Comparison of ENCODE assay signal across 12 mouse cellular contexts in genomic region chr6:82237834-82238233, GRCm38 (mm10).
A peak's percentile ranks its signal among the peaks of the same experiment; 100 is the strongest.
DNase-seq lines count a peak whose midpoint lies in the region; ATAC-seq lines count a peak whose summit lies in the region.
"Had no signal": no experiment of that assay in that cellular context is flagged by ENCODE, and none has a peak within 500 bp of the region (broad histone marks: within the 10 kb centered on the region; RNA-seq: fewer than 3 reads in every experiment).

No protein-coding gene starts in this region.

- no peak overlapping the region for H3K27ac ChIP-seq in forebrain, embryonic 14.5 days (ENCODE audit: low read depth, low read length)
- no peak overlapping the region for H3K27ac ChIP-seq in forebrain, embryonic 10.5 days
- H3K27ac ChIP-seq: neural tube, embryonic 12.5 days had no signal

- intact Hi-C loops in left cerebral cortex, postnatal 4 days (cut with DNase I) = no loop called here

- WGBS in forebrain, embryonic 14.5 days = 12% methylated on average over 5 of the region's 5 CpGs
- WGBS in forebrain, embryonic 10.5 days = 27% methylated on average over 5 of the region's 5 CpGs

- no peaks in the 10 kb centered on the region for H3K36me3 ChIP-seq in forebrain, embryonic 14.5 days (ENCODE audit: control insufficient read depth, insufficient read depth, low read length)
- no peaks in the 10 kb centered on the region for H3K36me3 ChIP-seq in forebrain, embryonic 10.5 days (replicated peaks)
- H3K36me3 ChIP-seq: neural tube, embryonic 12.5 days had no signal

- H3K4me1 ChIP-seq in forebrain, embryonic 14.5 days (ENCODE audit: control insufficient read depth, insufficient read depth, low read length) = peaks cover 5% of the 10 kb centered on the region; the same call in 1 of the 2 replicates
- no peaks in the 10 kb centered on the region; the same call in 1 of the 2 replicates for H3K4me1 ChIP-seq in forebrain, embryonic 10.5 days
- H3K4me1 ChIP-seq: neural tube, embryonic 12.5 days had no signal

- peak; percentile 55; the same call in 1 of the 2 replicates for ATAC-seq in forebrain, embryonic 14.5 days
- no peak for ATAC-seq in erythroblast, adult 5-6 weeks (replicated peaks; ENCODE audit: low FRiP score, poor library complexity, severe bottlenecking)

- peak; percentile 62 for DNase-seq in forebrain, embryonic 14.5 days (ENCODE audit: low spot score)
- no peak for DNase-seq in forebrain, embryonic 10.5 days (ENCODE audit: extremely low spot score, low spot score)
- peak; percentile 35 to 37 for DNase-seq in cerebellum, adult 18-20 months
- DNase-seq in layer of hippocampus, adult 11-12 months (ENCODE audit: low spot score) = peak; percentile 45
- peak; percentile 13 for DNase-seq in left cerebral cortex, postnatal 4 days
- no peak for DNase-seq in neural tube, embryonic 10.5 days (ENCODE audit: extremely low spot score, low spot score)
- no peak for DNase-seq in B cell, adult 2 months
- DNase-seq: heart, adult 18-20 months; kidney, adult 2 months; lung, embryonic 14.5 days had no signal

- no peak overlapping the region for H3K4me2 ChIP-seq in forebrain, embryonic 14.5 days (ENCODE audit: low read length)
- H3K4me2 ChIP-seq: lung, embryonic 14.5 days; neural tube, embryonic 12.5 days had no signal

- no peak overlapping the region for H3K4me3 ChIP-seq in forebrain, embryonic 14.5 days (ENCODE audit: low read depth, low read length)
- no peak overlapping the region for H3K4me3 ChIP-seq in forebrain, embryonic 10.5 days
- H3K4me3 ChIP-seq: neural tube, embryonic 12.5 days had no signal

- H3K9me3 ChIP-seq in forebrain, embryonic 14.5 days (replicated peaks; ENCODE audit: control insufficient read depth, low read length) = no peaks in the 10 kb centered on the region
- H3K9me3 ChIP-seq in forebrain, embryonic 10.5 days = no peaks in the 10 kb centered on the region
- H3K9me3 ChIP-seq: neural tube, embryonic 12.5 days had no signal

- no peaks in the 10 kb centered on the region for H3K27me3 ChIP-seq in forebrain, embryonic 14.5 days (replicated peaks; ENCODE audit: control insufficient read depth, insufficient read depth, low read length)
- H3K27me3 ChIP-seq in forebrain, embryonic 10.5 days (ENCODE audit: poor library complexity, severe bottlenecking) = no peaks in the 10 kb centered on the region
- H3K27me3 ChIP-seq: neural tube, embryonic 12.5 days had no signal

- no peak overlapping the region for H3K9ac ChIP-seq in forebrain, embryonic 14.5 days (ENCODE audit: low read length)
- H3K9ac ChIP-seq: lung, embryonic 14.5 days; neural tube, embryonic 12.5 days had no signal

Comparison
In these comparisons a context has a peak if more than half of its experiments do, and no peak if none do; other contexts are left out.
1. DNase-seq: peak in forebrain, embryonic 14.5 days (single experiment), cerebellum, adult 18-20 months (2 of 2), layer of hippocampus, adult 11-12 months (single experiment) and left cerebral cortex, postnatal 4 days (single experiment); none in forebrain, embryonic 10.5 days (single experiment), neural tube, embryonic 10.5 days (single experiment) and B cell, adult 2 months (0 of 2).